Mouse (Mus musculus) myocyte (in vitro differentiated cells): ENCODE measurements around the gene Hist1h2ba.

Experiments
- POLR2A ChIP-seq: IDR thresholded peaks from one replicate; pipeline ENCODE4 v1.6.1; 2011; ENCODE audit warnings: low read depth, mild to moderate bottlenecking, control low read depth, moderate library complexity; ENCODE audit not compliant: insufficient read length
- REST ChIP-seq: IDR thresholded peaks from one replicate; pipeline ENCODE4 v1.6.1; 2011; ENCODE audit warnings: mild to moderate bottlenecking, control low read depth, moderate library complexity; ENCODE audit not compliant: insufficient read depth, insufficient read length
- TCF12 ChIP-seq: IDR thresholded peaks from one replicate; pipeline ENCODE4 v1.6.1; 2011; ENCODE audit warnings: mild to moderate bottlenecking, control low read depth; ENCODE audit not compliant: poor library complexity, insufficient read depth, severe bottlenecking

DNA sequence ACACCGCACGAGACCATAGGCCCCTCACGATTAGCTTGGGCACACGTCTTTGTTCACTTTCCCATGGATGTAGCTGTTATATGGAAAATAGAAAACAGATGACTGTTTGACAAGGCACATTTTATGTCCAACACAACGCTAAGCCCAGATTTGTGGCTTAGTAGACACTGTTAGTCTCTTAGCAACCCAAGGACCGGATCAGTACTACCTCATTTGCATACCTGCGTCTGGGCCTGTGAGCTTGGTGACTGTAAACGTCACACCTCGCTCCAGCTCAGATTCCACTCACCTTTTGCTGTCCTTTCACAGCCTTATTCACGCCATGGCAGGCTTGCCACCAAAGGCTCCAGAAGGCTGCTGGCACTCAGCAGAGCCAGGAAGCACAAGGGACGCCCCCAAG, 3.1 kb downstream of the Hist1h2ba start:
- TF ChIP-seq POLR2A (no peak), REST (no peak), TCF12 (no peak)
